Mouse (Mus musculus) skeletal muscle tissue, postnatal 0 days (tissue): ENCODE data around the gene Kif6. TPM values are rescaled to one million over a fixed set of nuclear protein-coding genes. Genes with fewer than 3 reads are reported as not detected.

Source experiments
- polyA plus RNA-seq: library from polyadenylated mRNA; unstranded; fragments of >200 nt; fragmentation: Nextera tagmentation; extraction: Ambion mirVana; gene quantifications from 2 replicates; pipeline ENCODE4 v1.2.1, GENCODE M21; 2015

Kif6 gene
- 0.26 and 0.44 TPM in 2 replicates for polyA plus RNA-seq

GRCm38 (mm10) chr17:49614577-49615235 is at the start of gene Kif6:
Kif6 (plus strand) TSS chr17:49615136.

Other genes starting within 250 kb of the Kif6 start
- gene Mocs1, start 186.8 kb upstream of the Kif6 start, polyA plus RNA-seq: 3.5 and 6.0 TPM in 2 replicates
- gene Daam2, start 50.8 kb upstream of the Kif6 start, polyA plus RNA-seq: 1.1 and 1.7 TPM in 2 replicates